Mouse (Mus musculus) heart, postnatal 0 days (tissue): ENCODE results near the gene Tbx6. TPM values are rescaled to one million over a fixed set of nuclear protein-coding genes. Genes with fewer than 3 reads are reported as not detected.
A peak's percentile ranks its signal among the peaks of the same experiment; 100 is the strongest.

Experiments
- ATAC-seq: fragments of 200-750 bp; cut with Nextera tagmentation; 2 replicates; pipeline ENCODE4 v1.8.0; 2017; ENCODE audit warnings: low read depth, moderate number of reproducible peaks, moderate library complexity; ENCODE audit not compliant: insufficient read depth
- DNase-seq: peaks from one replicate; pipeline ENCODE4 v3.0.0-alpha.2; 2016; ENCODE audit warnings: low spot score
- H3K27ac ChIP-seq: fragments of 300-500 bp; sonication (generic); 2 replicates; pipeline ENCODE4 v1.5.1; 2014; ENCODE audit warnings: low read depth, mild to moderate bottlenecking
- H3K27me3 ChIP-seq: fragments of 300-500 bp; sonication (generic); 2 replicates; pipeline ENCODE4 v1.6.1; 2014; ENCODE audit warnings: low read length, mixed read lengths; ENCODE audit not compliant: control insufficient read depth, insufficient read depth
- H3K36me3 ChIP-seq: fragments of 300-500 bp; sonication (generic); replicated peaks from 2 replicates; pipeline ENCODE4 v1.6.1; 2014; ENCODE audit warnings: low read length, mixed read lengths; ENCODE audit not compliant: control insufficient read depth, insufficient read depth
- H3K4me1 ChIP-seq: fragments of 300-500 bp; sonication (generic); 2 replicates; pipeline ENCODE4 v1.6.1; 2014; ENCODE audit warnings: antibody characterized with exemption; ENCODE audit not compliant: control insufficient read depth, insufficient read depth
- H3K4me2 ChIP-seq: fragments of 300-500 bp; sonication (generic); 2 replicates; pipeline ENCODE4 v1.6.1; 2014; ENCODE audit warnings: low read depth, mild to moderate bottlenecking, low read length, moderate library complexity
- H3K4me3 ChIP-seq: fragments of 300-500 bp; sonication (generic); 2 replicates; pipeline ENCODE4 v1.5.1; 2014; ENCODE audit warnings: low read depth, low read length
- H3K9ac ChIP-seq: fragments of 300-500 bp; sonication (generic); replicated peaks from 2 replicates; pipeline ENCODE4 v1.6.1; 2014; ENCODE audit warnings: low read depth, low read length, mixed read lengths
- H3K9me3 ChIP-seq: fragments of 300-500 bp; sonication (generic); replicated peaks from 2 replicates; pipeline ENCODE4 v1.6.1; 2016; ENCODE audit warnings: low read length; ENCODE audit not compliant: control insufficient read depth
- CTCF ChIP-seq: IDR thresholded peaks from 2 replicates; pipeline ENCODE4 v1.5.1; 2016; ENCODE audit warnings: antibody characterized with exemption, control low read depth, low read depth
- EP300 ChIP-seq: IDR thresholded peaks from 2 replicates; pipeline ENCODE4 v1.6.1; 2016; ENCODE audit warnings: antibody characterized with exemption, low read depth
- WGBS: fragments of 180-500 bp; shearing (Covaris S2); extraction: QIAGEN DNeasy Blood & Tissue Kit; methylation state at CpG from one replicate; pipeline ENCODE4 v1.1.7; 2014; 5-methylcytosine and 5-hydroxymethylcytosine counted together
- polyA plus RNA-seq: library from polyadenylated mRNA; unstranded; fragments of >200 nt; fragmentation: Nextera tagmentation; extraction: Ambion mirVana; gene quantifications from 2 replicates; pipeline ENCODE4 v1.2.1, GENCODE M21; 2015
- total RNA-seq: library from RNA; depleted of rRNA; stranded (reverse); fragments of >200 nt; gene quantifications from 2 replicates; pipeline ENCODE4 v1.2.3, GENCODE M21; 2014; ENCODE audit warnings: low replicate concordance

The Tbx6 gene
- total and polyA plus RNA-seq, 2 experiments from 2014 or later, result 0.23 TPM; not detected in 1

- under 1% methylated on average over 9 of the region's 9 CpGs for WGBS
- TF ChIP-seq CTCF (peak; percentile 89), EP300 (no peak)
- Histone ChIP-seq H3K4me3 (0 out of 2 replicates have a peak overlapping the region, but pooled peaks have one; percentile 17), H3K36me3 (no peaks in the 10 kb centered on the region), H3K27ac (peak overlapping the region; percentile 44; the same call in 1 of the 2 replicates), H3K4me1 (0 out of 2 replicates have a peak, but pooled peaks cover 4% of the 10 kb centered on the region), H3K27me3 (no peaks in the 10 kb centered on the region), H3K9ac (peak overlapping the region; percentile 42; the same call in 1 of the 2 replicates), H3K4me2 (peak overlapping the region; percentile 40), H3K9me3 (no peaks in the 10 kb centered on the region)
- DNase-seq (peak; percentile 75), ATAC-seq (peak; percentile 59)
Measured at GRCm38 (mm10) chr7:126754866-126755265, 26.4 kb upstream of the Tbx6 start.

GRCm38 (mm10) chr7:126758539-126758938, 22.7 kb upstream of the Tbx6 start:
- no peak for ATAC-seq
- Histone ChIP-seq H3K9me3 (no peaks in the 10 kb centered on the region), H3K9ac (no peak overlapping the region), H3K4me2 (no peak overlapping the region), H3K27me3 (no peaks in the 10 kb centered on the region), H3K36me3 (peaks cover 8% of the 10 kb centered on the region; the same call in 1 of the 2 replicates), H3K27ac (no peak overlapping the region), H3K4me1 (peaks cover 13% of the 10 kb centered on the region; the same call in 1 of the 2 replicates), H3K4me3 (no peak overlapping the region)
- 79% methylated on average over 7 of the region's 7 CpGs for WGBS
- no peak for TF ChIP-seq EP300
- no peak for DNase-seq

- WGBS, result 4% methylated on average over 31 of the region's 38 CpGs
- ATAC-seq, result peak; percentile 75
Measured at GRCm38 (mm10) chr7:126759050-126759671, 22.1 kb upstream of the Tbx6 start, which contains the start of gene Mapk3. Gene Mapk3, plus strand, starts transcription at chr7:126759601.

DNA sequence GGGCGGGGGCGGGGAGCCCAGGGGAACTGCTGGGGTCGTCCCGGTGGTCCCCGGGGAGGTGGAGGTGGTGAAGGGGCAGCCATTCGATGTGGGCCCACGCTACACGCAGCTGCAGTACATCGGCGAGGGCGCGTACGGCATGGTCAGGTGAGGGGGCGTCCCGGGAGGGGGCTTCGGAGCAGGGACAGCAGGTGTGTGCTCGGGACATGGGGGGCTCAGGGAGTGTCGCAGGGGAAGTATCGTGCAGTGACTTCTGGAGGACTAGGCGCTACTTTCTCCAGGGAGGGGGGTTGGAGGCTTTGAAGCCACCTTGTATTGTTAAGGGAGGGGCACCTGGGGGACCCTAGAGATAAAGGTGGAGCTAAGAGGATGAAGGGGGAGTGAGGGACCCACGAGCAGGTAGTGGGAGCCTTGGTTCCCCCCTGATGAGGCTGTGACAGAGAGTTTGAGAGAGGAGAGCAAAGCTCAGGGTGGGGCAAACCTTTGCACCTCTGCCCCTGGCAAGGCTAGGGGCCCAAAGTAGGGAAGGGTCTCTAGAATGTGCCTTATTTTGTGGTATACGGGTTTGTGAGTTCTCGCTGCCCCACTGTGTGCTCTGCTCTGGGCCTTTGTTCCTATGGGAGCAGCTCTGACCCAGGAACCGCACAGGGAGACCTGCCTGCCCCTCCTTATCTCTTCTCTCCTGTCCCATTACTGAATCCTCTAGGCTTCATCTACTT, 21.5 kb upstream of the Tbx6 start:
- 2% methylated on average over 22 of the region's 24 CpGs for WGBS
- Histone ChIP-seq H3K9me3 (no peaks in the 10 kb centered on the region), H3K4me1 (peaks cover 13% of the 10 kb centered on the region; the same call in 1 of the 2 replicates), H3K36me3 (peaks cover 21% of the 10 kb centered on the region), H3K27me3 (no peaks in the 10 kb centered on the region), H3K4me3 (peak overlapping the region; percentile 82), H3K4me2 (peak overlapping the region; percentile 91), H3K9ac (peak overlapping the region; percentile 87), H3K27ac (peak overlapping the region; percentile 94)
- DNase-seq, result no peak
- TF ChIP-seq CTCF (no peak), EP300 (no peak)
- peak; percentile 15 for ATAC-seq

More at GRCm38 (mm10) chr7:126759050-126759671, 22.1 kb upstream of the Tbx6 start, which contains the start of gene Mapk3:
- H3K9ac ChIP-seq, result peak within 1 kb of the TSS; percentile 87
- no peaks in the 10 kb centered on the region for H3K9me3 ChIP-seq
- H3K4me3 ChIP-seq, result peak within 1 kb of the TSS; percentile 82
- peak within 1 kb of the TSS; percentile 94 for H3K27ac ChIP-seq
- no peak for TF ChIP-seq EP300
- peak; percentile 65 for TF ChIP-seq CTCF
- H3K27me3 ChIP-seq, result no peaks in the 10 kb centered on the region
- H3K36me3 ChIP-seq, result peaks cover 14% of the 10 kb centered on the region
- peak within 1 kb of the TSS; percentile 91 for H3K4me2 ChIP-seq
- DNase-seq, result peak; percentile 90
- peaks cover 13% of the 10 kb centered on the region; the same call in 1 of the 2 replicates for H3K4me1 ChIP-seq

- Histone ChIP-seq H3K4me3 (peak overlapping the region; percentile 82), H3K36me3 (peaks cover 25% of the 10 kb centered on the region), H3K27ac (peak overlapping the region; percentile 94), H3K9me3 (no peaks in the 10 kb centered on the region), H3K27me3 (no peaks in the 10 kb centered on the region), H3K9ac (peak overlapping the region; percentile 87), H3K4me1 (peaks cover 9% of the 10 kb centered on the region; the same call in 1 of the 2 replicates), H3K4me2 (peak overlapping the region; percentile 91)
- DNase-seq, result peak; percentile 87
- peak; percentile 26; the same call in 1 of the 2 replicates for TF ChIP-seq EP300
- TF ChIP-seq CTCF, result no peak
- WGBS, result 21% methylated on average over 3 of the region's 3 CpGs
- ATAC-seq, result peak; percentile 74
Measured at GRCm38 (mm10) chr7:126760391-126760802, 20.9 kb upstream of the Tbx6 start.
